Mouse (Mus musculus): ENCODE data around the gene Tnfrsf12a.

- TF ChIP-seq POLR2A (IDR thresholded peaks at IDR 0.05; ENCODE audit: control insufficient read depth, low read depth, low read length) (no peak), CTCF (IDR thresholded peaks at IDR 0.05; ENCODE audit: control insufficient read depth, insufficient read depth, insufficient replicate concordance, low read depth, low read length) (no peak)
These were observed 49.5 kb downstream of the Tnfrsf12a start for GRCm38 (mm10) chr17:23627813-23628212.
